Mouse (Mus musculus) forebrain, embryonic 15.5 days (tissue): ENCODE measurements around the gene Phldb1. TPM values are rescaled to one million over a fixed set of nuclear protein-coding genes. Genes with fewer than 3 reads are reported as not detected.
"Not testable (repeated sequence)": the region's sequence is repeated elsewhere in the genome, so short reads cannot be mapped to it uniquely, and the experiment has no call there.

Source experiments
- ATAC-seq: fragments of 200-750 bp; cut with Nextera tagmentation; replicated peaks from 2 replicates; pipeline ENCODE4 v1.8.0; 2017; ENCODE audit warnings: mild to moderate bottlenecking, moderate TSS enrichment, moderate library complexity
- H3K27ac ChIP-seq: fragments of 300-500 bp; sonication (generic); replicated peaks from 2 replicates; pipeline ENCODE4 v1.5.1; 2015; ENCODE audit warnings: mild to moderate bottlenecking, inconsistent platforms
- H3K27me3 ChIP-seq: fragments of 300-500 bp; sonication (generic); 2 replicates; pipeline ENCODE4 v1.6.1; 2015; ENCODE audit warnings: inconsistent platforms
- H3K36me3 ChIP-seq: fragments of 300-500 bp; sonication (generic); 2 replicates; pipeline ENCODE4 v1.6.1; 2015; ENCODE audit warnings: mild to moderate bottlenecking, inconsistent platforms
- H3K4me1 ChIP-seq: fragments of 300-500 bp; sonication (generic); 2 replicates; pipeline ENCODE4 v1.6.1; 2015; ENCODE audit warnings: inconsistent platforms
- H3K4me2 ChIP-seq: fragments of 300-500 bp; sonication (generic); replicated peaks from 2 replicates; pipeline ENCODE4 v1.6.1; 2015; ENCODE audit warnings: mild to moderate bottlenecking, inconsistent platforms
- H3K4me3 ChIP-seq: fragments of 300-500 bp; sonication (generic); 2 replicates; pipeline ENCODE4 v1.5.1; 2015; ENCODE audit warnings: mild to moderate bottlenecking, inconsistent platforms
- H3K9ac ChIP-seq: fragments of 300-500 bp; sonication (generic); replicated peaks from 2 replicates; pipeline ENCODE4 v1.6.1; 2015; ENCODE audit warnings: mild to moderate bottlenecking, inconsistent platforms
- H3K9me3 ChIP-seq: fragments of 300-500 bp; sonication (generic); 2 replicates; pipeline ENCODE4 v1.6.1; 2016; ENCODE audit warnings: inconsistent platforms
- WGBS: fragments of 180-500 bp; shearing (Covaris S2); methylation state at CpG from one replicate; pipeline ENCODE4 v1.1.7; 2015; ENCODE audit warnings: mixed read lengths; 5-methylcytosine and 5-hydroxymethylcytosine counted together
- polyA plus RNA-seq: library from polyadenylated mRNA; unstranded; fragments of >200 nt; fragmentation: Nextera tagmentation; extraction: Ambion mirVana; gene quantifications from 2 replicates; pipeline ENCODE4 v1.2.1, GENCODE M21; 2015

The Phldb1 gene
- polyA plus RNA-seq, 1 experiment from 2014 or later, result 46.4 TPM

DNA sequence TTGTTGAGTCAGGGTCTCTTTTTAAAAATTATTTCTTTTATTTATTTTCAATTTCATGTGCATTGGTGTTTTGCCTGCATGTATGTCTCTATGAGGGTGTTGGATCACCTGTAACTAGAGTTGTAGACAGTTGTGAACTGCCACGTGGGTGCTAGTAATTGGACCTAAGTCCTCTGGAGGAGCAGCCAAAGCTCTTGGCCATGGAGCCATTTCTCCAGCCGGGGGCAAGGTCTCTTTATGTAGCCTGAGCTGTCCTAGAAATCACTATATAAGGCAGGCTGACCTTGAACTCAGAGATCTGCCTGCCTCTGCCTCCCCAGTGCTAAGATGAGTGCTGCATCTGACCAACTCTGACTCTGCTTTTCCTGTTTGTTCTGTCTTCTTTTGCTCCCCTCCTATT is 90.8 kb downstream of the Phldb1 start:
- Histone ChIP-seq H3K9me3 (no peaks in the 10 kb centered on the region), H3K9ac (no peak overlapping the region), H3K27me3 (no peaks in the 10 kb centered on the region), H3K4me1 (no peaks in the 10 kb centered on the region), H3K27ac (no peak overlapping the region), H3K36me3 (peaks cover 5% of the 10 kb centered on the region), H3K4me3 (no peak overlapping the region), H3K4me2 (no peak overlapping the region)
- ATAC-seq, result no peak
- WGBS, result 76% methylated on average over 2 of the region's 2 CpGs

DNA sequence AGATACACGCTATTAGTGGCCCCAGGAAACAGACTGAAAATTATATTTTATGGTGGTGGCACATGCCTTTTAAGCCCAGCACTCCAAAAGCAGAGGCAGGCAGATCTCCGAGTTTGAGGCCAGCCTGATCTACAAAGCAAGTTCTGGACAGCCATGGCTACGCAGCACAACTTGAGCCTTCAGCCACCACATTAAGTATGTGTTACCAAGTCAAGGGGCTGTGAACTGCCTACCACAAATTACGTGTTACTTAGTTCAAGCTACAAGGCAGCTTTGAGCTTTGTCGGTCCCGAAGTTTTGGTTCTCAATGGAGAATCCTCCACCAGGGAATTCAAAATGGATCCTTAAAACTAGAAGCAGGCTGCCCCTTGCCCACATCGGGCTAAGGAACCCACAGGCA is 91.9 kb downstream of the Phldb1 start:
- Histone ChIP-seq H3K4me2 (no peak overlapping the region), H3K9me3 (no peaks in the 10 kb centered on the region), H3K9ac (no peak overlapping the region), H3K27me3 (no peaks in the 10 kb centered on the region), H3K4me1 (no peaks in the 10 kb centered on the region), H3K27ac (no peak overlapping the region), H3K36me3 (peaks cover 12% of the 10 kb centered on the region), H3K4me3 (no peak overlapping the region)
- WGBS, result 97% methylated on average over 7 of the region's 7 CpGs
- ATAC-seq, result no peak

DNA sequence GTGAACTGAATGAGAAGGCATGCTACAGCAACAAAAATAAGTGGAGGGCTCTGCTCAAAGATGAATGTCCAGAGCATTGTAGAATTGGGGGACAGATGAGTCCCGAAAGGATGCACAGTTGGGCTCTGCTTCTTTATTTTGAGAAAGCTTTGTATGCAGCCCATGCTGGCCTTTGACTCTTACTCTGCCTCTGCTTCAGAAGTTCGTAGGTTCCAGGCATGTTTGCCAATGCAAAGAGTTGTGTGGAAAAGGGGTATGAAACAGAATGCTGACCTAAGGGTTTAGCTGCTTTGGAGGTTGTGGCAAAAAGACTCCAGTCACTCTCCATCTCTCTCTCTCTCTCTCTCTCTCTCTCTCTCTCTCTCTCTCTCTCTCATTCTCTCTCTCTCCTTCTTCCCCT is 93.4 kb downstream of the Phldb1 start:
- Histone ChIP-seq H3K9me3 (no peaks in the 10 kb centered on the region), H3K4me2 (no peak overlapping the region), H3K27me3 (no peaks in the 10 kb centered on the region), H3K4me3 (no peak overlapping the region), H3K36me3 (peaks cover 25% of the 10 kb centered on the region), H3K27ac (no peak overlapping the region), H3K4me1 (no peaks in the 10 kb centered on the region), H3K9ac (no peak overlapping the region)
- 94% methylated on average over 2 of the region's 2 CpGs for WGBS
- ATAC-seq, result no peak

DNA sequence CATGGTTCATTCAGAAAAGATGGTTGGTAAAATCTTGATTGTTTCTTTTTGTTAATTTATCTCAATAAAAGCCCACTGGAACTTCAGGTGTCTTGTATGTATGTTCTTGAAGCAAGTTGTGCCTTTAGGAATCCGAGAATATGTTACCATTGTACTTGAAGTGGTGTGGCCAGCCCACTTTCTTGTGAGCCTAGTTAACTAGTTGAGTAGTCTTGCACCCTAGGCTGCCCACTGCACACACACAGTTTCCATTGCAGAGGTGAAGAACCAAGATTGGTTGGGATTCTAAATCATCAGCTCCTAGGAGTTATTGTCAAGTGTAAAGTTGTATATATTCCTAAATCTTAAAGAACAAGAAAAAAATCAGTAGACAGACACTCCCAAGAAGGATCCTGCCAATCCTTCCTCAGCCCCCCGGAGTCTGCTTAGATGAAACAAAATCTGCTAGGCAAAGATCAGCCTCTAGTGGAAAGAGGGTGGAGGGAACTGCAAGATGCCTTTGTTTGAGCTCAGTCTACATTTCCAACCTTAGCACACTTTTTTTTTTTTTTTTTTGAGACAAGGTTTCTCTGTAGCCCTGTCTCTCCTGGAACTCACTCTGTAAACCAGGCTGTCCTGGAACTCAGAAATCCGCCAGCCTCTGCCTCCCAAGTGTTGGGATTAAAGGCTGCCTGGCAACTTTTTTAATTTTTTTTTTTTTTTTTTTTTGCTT is 94.2 kb downstream of the Phldb1 start:
- no peak overlapping the region for H3K9ac ChIP-seq
- no peaks in the 10 kb centered on the region for H3K27me3 ChIP-seq
- ATAC-seq, result no peak
- no peak overlapping the region for H3K4me3 ChIP-seq
- H3K36me3 ChIP-seq, result peaks cover 34% of the 10 kb centered on the region
- no peaks in the 10 kb centered on the region for H3K9me3 ChIP-seq
- no peaks in the 10 kb centered on the region for H3K4me1 ChIP-seq
- H3K4me2 ChIP-seq, result no peak overlapping the region
- no peak overlapping the region for H3K27ac ChIP-seq
- WGBS, result 90% methylated on average over 3 of the region's 3 CpGs

DNA sequence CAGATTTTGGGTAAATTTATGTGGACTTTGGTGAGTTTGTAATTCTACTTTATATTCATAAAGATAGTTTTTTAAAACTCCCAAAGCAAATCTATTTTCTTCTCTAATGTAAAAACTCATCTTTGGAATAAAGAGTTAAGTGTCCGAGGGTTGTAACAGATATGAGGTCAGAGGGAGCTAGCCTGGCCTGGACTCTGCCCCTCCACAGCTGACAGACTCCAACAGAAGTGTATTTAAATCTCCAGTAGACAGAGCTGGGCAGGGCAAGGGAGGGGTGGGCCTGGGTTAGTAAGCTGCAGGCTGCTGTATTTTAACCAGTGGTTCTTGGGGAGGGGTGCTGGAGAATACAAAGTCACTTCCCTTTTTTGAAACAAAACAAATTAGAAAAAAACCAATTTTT is 95.0 kb downstream of the Phldb1 start:
- H3K36me3 ChIP-seq, result peaks cover 41% of the 10 kb centered on the region
- H3K4me3 ChIP-seq, H3K9ac ChIP-seq, H3K27ac ChIP-seq, H3K4me1 ChIP-seq, H3K9me3 ChIP-seq, H3K27me3 ChIP-seq, H3K4me2 ChIP-seq, ATAC-seq: not testable (repeated sequence)
- WGBS, result 91% methylated on average over 1 of the region's 1 CpGs

DNA sequence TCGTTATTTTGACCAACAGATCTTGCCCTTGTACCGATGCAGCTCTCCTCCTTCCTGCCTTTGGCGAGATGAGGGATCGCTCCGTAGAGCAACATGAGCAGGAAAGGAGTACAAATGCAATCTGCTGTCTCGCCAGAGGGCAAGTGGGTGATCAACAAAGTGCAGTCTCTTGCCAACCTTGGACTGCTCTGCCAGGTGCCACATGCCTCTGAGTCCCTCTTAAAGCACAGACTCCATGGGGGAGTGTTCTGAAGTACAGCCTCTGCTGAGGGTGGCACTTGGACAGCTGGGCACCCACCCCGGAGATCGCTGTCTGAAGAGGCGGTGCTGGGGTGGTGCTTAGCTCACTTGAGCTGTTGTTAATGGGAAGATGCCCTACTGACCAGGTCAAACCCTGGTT is 96.3 kb downstream of the Phldb1 start:
- H3K9ac ChIP-seq, H3K27me3 ChIP-seq, ATAC-seq, H3K4me1 ChIP-seq, H3K4me2 ChIP-seq, H3K9me3 ChIP-seq, H3K27ac ChIP-seq, H3K4me3 ChIP-seq: not testable (repeated sequence)
- WGBS, result 89% methylated on average over 9 of the region's 9 CpGs
- H3K36me3 ChIP-seq, result peaks cover 54% of the 10 kb centered on the region

DNA sequence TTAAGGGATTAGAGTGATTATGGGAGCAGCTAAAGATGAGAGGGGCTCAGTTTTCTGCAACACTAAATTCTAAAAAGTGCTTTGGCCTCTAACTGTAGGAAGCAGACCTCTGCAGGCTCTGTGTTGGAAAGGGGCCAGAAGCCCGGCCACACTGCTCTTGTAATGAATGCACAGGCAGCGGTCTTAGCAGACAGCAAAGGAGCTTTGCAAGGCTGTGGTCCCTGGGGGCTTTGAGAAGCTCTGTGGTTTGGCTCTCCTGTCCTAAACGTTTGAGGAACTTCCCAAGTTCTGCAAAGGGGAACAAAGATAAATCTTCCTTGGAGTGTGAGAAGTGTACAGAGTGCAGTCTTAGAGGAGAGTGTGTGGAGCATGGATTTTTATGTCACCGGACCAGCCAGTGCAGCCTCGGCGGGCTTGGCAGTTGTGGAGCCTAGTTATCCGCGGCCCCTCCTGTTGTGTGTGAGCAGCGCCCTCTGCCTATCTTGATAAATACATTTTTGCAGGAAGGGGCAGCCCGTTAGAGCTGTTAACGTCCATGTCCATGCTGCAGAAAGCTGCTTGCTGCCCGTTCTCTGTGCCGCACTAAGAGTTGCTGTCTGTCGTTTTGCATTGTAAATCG is 97.3 kb downstream of the Phldb1 start:
- no peak overlapping the region for H3K9ac ChIP-seq
- H3K27me3 ChIP-seq, result no peaks in the 10 kb centered on the region
- no peaks in the 10 kb centered on the region for H3K9me3 ChIP-seq
- peaks cover 65% of the 10 kb centered on the region for H3K36me3 ChIP-seq
- no peak for ATAC-seq
- no peaks in the 10 kb centered on the region for H3K4me1 ChIP-seq
- H3K4me2 ChIP-seq, result no peak overlapping the region
- no peak overlapping the region for H3K4me3 ChIP-seq
- no peak overlapping the region for H3K27ac ChIP-seq
- WGBS, result 63% methylated on average over 15 of the region's 15 CpGs

Other genes with a start within 250 kb of the Phldb1 start
- 0.06 TPM in 1 of 2 replicates, not detected in the other for gene Cxcr5, start 173.3 kb downstream of the Phldb1 start, polyA plus RNA-seq
- gene Ddx6, start 130.3 kb downstream of the Phldb1 start, polyA plus RNA-seq, result 22.9 and 23.1 TPM in 2 replicates
- gene Treh, start 62.0 kb downstream of the Phldb1 start, polyA plus RNA-seq, result not detected in 2 replicates
- gene Arcn1, start 32.6 kb upstream of the Phldb1 start, polyA plus RNA-seq, result 134 and 139 TPM in 2 replicates
- 174 and 179 TPM in 2 replicates for gene Ift46, start 32.7 kb upstream of the Phldb1 start, polyA plus RNA-seq
- gene Tmem25, start 64.1 kb upstream of the Phldb1 start, polyA plus RNA-seq, result 6.9 and 7.5 TPM in 2 replicates
- 0.36 TPM in 1 of 2 replicates, not detected in the other for gene Ttc36, start 67.9 kb upstream of the Phldb1 start, polyA plus RNA-seq
- 30.3 and 31.6 TPM in 2 replicates for gene Kmt2a, start 146.1 kb upstream of the Phldb1 start, polyA plus RNA-seq
- 730 and 763 TPM in 2 replicates for gene Atp5l, start 185.5 kb upstream of the Phldb1 start, polyA plus RNA-seq
- 37.0 and 39.0 TPM in 2 replicates for gene Ube4a, start 230.4 kb upstream of the Phldb1 start, polyA plus RNA-seq
- gene Cd3g, start 245.2 kb upstream of the Phldb1 start, polyA plus RNA-seq, result not detected in 2 replicates
- gene Cd3d, start 246.6 kb upstream of the Phldb1 start, polyA plus RNA-seq, result not detected in 2 replicates